Mouse (Mus musculus): Measurements from ENCODE around the gene Git2. TPM values are rescaled to one million over a fixed set of nuclear protein-coding genes. Genes with fewer than 3 reads are reported as not detected.

Gene Git2
- polyA plus RNA-seq, 1 experiment from 2014 or later: 53.1 TPM

DNA sequence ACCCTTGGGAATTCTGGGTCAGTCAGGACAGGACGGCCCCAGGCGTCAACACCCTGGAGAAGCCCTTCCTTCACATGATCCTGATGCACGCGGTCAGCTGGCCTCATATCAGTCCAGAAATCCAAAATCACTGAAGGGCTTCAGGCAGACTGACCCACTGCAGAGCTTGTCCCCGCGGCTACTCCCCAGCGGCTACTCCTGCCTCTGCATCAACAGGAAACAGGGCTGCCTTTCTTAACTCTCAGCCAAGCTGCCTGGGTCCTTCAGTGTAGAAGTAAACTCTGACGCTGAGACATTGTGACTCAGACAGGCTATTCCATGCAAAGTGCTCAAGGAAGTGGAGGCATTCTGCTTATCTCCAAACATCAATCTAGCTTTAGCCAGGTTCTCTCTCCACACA lies 13.3 kb downstream of the Git2 start:
- WGBS: 91% methylated on average over 8 of the region's 8 CpGs
- no peaks in the 10 kb centered on the region for H3K4me1 ChIP-seq (ENCODE audit: control insufficient read depth, insufficient read depth, low read length)
- ATAC-seq (ENCODE audit: low read depth): no peak

DNA sequence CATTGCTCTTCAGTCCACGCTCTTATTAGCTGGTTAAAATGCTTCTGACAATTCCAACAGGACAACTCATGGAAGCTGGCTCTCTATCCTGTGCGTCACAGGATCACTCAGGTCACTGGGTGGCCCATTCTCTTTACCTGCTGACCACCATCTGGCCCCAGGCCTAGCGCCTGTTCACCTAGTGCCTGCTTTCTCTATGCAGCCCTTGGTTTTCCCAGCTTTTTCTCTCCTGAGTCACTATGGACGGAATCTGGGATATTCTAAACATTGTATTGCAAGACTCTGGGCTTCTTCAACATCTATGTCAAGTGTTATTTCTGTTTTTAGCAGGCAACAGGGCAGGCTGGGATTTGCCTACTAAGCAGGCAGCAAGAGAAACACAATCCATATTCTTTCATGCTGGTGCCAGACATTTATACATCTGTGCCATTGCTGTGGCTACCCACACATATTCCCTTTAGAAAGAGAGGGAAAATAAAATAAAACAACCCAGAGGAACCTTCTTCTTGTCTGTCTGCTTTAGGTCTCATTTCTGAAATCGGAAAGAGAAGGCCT lies 15.7 kb downstream of the Git2 start:
- no peak overlapping the region for H3K27ac ChIP-seq (ENCODE audit: low read depth, low read length)
- no peak overlapping the region for H3K4me3 ChIP-seq (ENCODE audit: low read depth, low read length)
- H3K9ac ChIP-seq (replicated peaks; ENCODE audit: low read depth, low read length): no peak overlapping the region
- peaks cover 53% of the 10 kb centered on the region for H3K36me3 ChIP-seq (ENCODE audit: control insufficient read depth, insufficient read depth, low read length)
- no peaks in the 10 kb centered on the region for H3K27me3 ChIP-seq (ENCODE audit: control insufficient read depth, insufficient read depth, low read length)
- no peaks in the 10 kb centered on the region for H3K4me1 ChIP-seq (ENCODE audit: control insufficient read depth, insufficient read depth, low read length)
- H3K4me2 ChIP-seq (ENCODE audit: low read depth, low read length): no peak overlapping the region
- 96% methylated on average over 5 of the region's 5 CpGs for WGBS
- no peaks in the 10 kb centered on the region for H3K9me3 ChIP-seq (ENCODE audit: control insufficient read depth, low read length)
- no peak for ATAC-seq (ENCODE audit: low read depth)

More for the DNA sequence above, 13.3 kb downstream of the Git2 start:
- no peak overlapping the region for H3K4me3 ChIP-seq (ENCODE audit: low read depth, low read length)
- peaks cover 51% of the 10 kb centered on the region for H3K36me3 ChIP-seq (ENCODE audit: control insufficient read depth, insufficient read depth, low read length)
- H3K27ac ChIP-seq (ENCODE audit: low read depth, low read length): no peak overlapping the region
- H3K4me2 ChIP-seq (ENCODE audit: low read depth, low read length): no peak overlapping the region
- no peaks in the 10 kb centered on the region for H3K9me3 ChIP-seq (ENCODE audit: control insufficient read depth, low read length)
- H3K9ac ChIP-seq (replicated peaks; ENCODE audit: low read depth, low read length): no peak overlapping the region
- H3K27me3 ChIP-seq (ENCODE audit: control insufficient read depth, insufficient read depth, low read length): no peaks in the 10 kb centered on the region

DNA sequence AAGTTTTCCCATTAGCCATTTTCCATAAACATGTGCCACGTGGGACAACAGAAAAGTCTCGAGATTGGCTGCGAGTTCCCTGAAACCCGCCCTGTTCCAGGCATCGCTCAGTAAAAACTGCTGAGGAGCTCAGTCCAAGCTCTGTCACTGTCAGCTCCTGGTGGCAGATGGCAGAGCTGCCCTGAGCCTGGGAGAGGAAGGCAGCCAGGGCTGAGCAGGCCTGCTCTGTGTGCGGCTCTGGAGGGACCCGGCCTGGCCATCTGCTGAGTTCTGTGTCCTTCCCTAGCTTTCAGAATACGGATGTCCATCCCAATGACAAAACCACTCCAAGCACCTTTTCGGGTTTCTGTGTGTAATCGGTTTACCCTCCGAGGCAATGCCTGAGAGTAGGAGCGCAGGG lies 21.9 kb downstream of the Git2 start:
- Histone ChIP-seq H3K4me3 (ENCODE audit: low read depth, low read length) (no peak overlapping the region), H3K27me3 (ENCODE audit: control insufficient read depth, insufficient read depth, low read length) (no peaks in the 10 kb centered on the region), H3K27ac (ENCODE audit: low read depth, low read length) (no peak overlapping the region), H3K9me3 (ENCODE audit: control insufficient read depth, low read length) (no peaks in the 10 kb centered on the region), H3K4me1 (ENCODE audit: control insufficient read depth, insufficient read depth, low read length) (no peaks in the 10 kb centered on the region), H3K36me3 (ENCODE audit: control insufficient read depth, insufficient read depth, low read length) (peaks cover 32% of the 10 kb centered on the region), H3K4me2 (ENCODE audit: low read depth, low read length) (no peak overlapping the region), H3K9ac (replicated peaks; ENCODE audit: low read depth, low read length) (no peak overlapping the region)
- 84% methylated on average over 11 of the region's 12 CpGs for WGBS
- no peak for ATAC-seq (ENCODE audit: low read depth)

DNA sequence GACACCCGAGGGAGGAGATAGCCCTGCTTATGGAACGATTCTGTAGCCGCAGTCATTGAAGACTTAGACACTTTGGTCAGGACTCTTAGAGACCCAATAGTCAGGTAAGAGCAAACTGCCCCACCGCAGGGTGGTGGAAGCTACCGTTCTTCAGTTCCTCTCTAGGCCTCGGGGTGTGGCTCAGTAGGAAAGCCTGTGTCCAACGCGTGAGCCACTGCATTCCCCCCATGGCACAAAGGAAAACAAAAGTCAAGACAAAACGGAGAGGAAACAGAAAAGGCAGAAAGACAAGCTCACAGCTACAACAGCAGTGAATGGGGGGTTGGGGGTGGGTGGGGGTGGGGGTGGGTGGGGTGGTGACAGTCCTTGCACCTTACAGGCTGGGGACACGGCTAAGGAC lies 22.9 kb downstream of the Git2 start:
- Histone ChIP-seq H3K27ac (ENCODE audit: low read depth, low read length) (no peak overlapping the region), H3K36me3 (ENCODE audit: control insufficient read depth, insufficient read depth, low read length) (peaks cover 35% of the 10 kb centered on the region; the same call in 1 of the 2 replicates)
- ATAC-seq (ENCODE audit: low read depth): no peak

DNA sequence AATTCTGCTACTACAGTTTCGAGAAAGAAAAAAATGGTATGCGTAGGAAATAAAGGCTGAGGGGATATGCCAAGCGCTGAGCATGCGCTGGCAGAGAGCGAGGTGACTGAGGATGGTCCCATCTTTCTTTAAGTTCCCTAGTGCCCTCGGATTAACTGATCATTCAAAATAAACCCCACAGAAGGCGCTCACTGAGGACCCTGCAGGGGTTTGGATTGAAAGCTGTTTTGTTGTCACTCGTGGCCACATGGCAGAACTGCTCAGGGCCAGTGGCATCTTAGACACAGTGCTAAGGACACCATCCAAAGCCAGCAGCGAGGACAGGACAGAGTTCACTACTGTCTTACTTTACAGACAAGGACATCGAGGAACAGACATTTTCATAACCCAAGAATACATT lies 25.0 kb downstream of the Git2 start:
- H3K9me3 ChIP-seq (ENCODE audit: control insufficient read depth, low read length): no peaks in the 10 kb centered on the region
- no peak overlapping the region for H3K4me3 ChIP-seq (ENCODE audit: low read depth, low read length)
- H3K27me3 ChIP-seq (ENCODE audit: control insufficient read depth, insufficient read depth, low read length): no peaks in the 10 kb centered on the region
- H3K4me2 ChIP-seq (ENCODE audit: low read depth, low read length): no peak overlapping the region
- no peaks in the 10 kb centered on the region for H3K4me1 ChIP-seq (ENCODE audit: control insufficient read depth, insufficient read depth, low read length)
- H3K9ac ChIP-seq (replicated peaks; ENCODE audit: low read depth, low read length): no peak overlapping the region
- H3K27ac ChIP-seq (ENCODE audit: low read depth, low read length): no peak overlapping the region
- no peak for ATAC-seq (ENCODE audit: low read depth)
- 84% methylated on average over 10 of the region's 10 CpGs for WGBS
- H3K36me3 ChIP-seq (ENCODE audit: control insufficient read depth, insufficient read depth, low read length): peaks cover 41% of the 10 kb centered on the region

More for the DNA sequence above, 22.9 kb downstream of the Git2 start:
- H3K4me3 ChIP-seq (ENCODE audit: low read depth, low read length): no peak overlapping the region
- 90% methylated on average over 10 of the region's 10 CpGs for WGBS
- no peak overlapping the region for H3K9ac ChIP-seq (replicated peaks; ENCODE audit: low read depth, low read length)
- no peaks in the 10 kb centered on the region for H3K4me1 ChIP-seq (ENCODE audit: control insufficient read depth, insufficient read depth, low read length)
- H3K4me2 ChIP-seq (ENCODE audit: low read depth, low read length): no peak overlapping the region
- H3K9me3 ChIP-seq (ENCODE audit: control insufficient read depth, low read length): no peaks in the 10 kb centered on the region
- H3K27me3 ChIP-seq (ENCODE audit: control insufficient read depth, insufficient read depth, low read length): no peaks in the 10 kb centered on the region

DNA sequence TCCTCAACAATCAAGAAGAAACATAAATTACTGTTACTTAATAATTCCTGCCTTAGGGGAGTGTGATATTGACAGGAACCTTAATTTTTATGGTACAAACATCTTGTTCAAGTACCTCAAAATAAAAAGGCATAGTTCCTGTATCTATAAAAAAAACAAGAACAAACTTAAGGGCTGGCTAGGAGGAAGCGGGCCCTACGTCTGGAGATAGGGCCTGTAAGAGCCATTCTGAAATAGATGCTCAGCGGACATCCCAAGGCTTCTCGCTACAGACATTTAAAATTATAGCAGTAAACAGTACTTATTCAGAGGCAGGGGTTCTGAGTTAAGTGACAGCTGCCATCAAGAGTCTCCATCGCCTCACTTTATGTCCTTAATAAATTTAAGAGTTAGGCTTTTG lies 27.8 kb downstream of the Git2 start:
- Histone ChIP-seq H3K4me3 (ENCODE audit: low read depth, low read length) (no peak overlapping the region), H3K27me3 (ENCODE audit: control insufficient read depth, insufficient read depth, low read length) (no peaks in the 10 kb centered on the region), H3K4me1 (ENCODE audit: control insufficient read depth, insufficient read depth, low read length) (no peaks in the 10 kb centered on the region), H3K9ac (replicated peaks; ENCODE audit: low read depth, low read length) (no peak overlapping the region), H3K27ac (ENCODE audit: low read depth, low read length) (no peak overlapping the region), H3K9me3 (ENCODE audit: control insufficient read depth, low read length) (no peaks in the 10 kb centered on the region), H3K36me3 (ENCODE audit: control insufficient read depth, insufficient read depth, low read length) (peaks cover 49% of the 10 kb centered on the region), H3K4me2 (ENCODE audit: low read depth, low read length) (no peak overlapping the region)
- ATAC-seq (ENCODE audit: low read depth): no peak
- WGBS: 94% methylated on average over 5 of the region's 5 CpGs

DNA sequence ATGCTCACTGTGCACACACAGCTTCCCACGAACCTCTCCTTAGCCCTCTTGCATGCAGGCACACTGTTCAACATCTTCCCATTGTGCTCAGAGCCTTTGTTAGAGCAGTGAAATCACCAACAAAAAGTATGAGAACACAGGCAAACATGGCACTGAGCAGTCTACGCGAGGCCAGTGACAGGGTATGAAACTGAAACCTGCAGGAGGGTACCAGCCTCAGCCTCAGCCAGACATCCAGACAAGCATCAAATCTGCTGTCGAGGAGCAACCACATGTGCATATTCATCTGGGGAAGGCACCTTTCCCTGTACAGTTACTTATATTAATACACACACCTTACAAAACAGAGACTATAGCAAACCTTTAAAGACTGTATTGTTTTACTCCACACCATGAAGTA lies 28.4 kb downstream of the Git2 start:
- WGBS: 91% methylated on average over 4 of the region's 4 CpGs
- H3K36me3 ChIP-seq (ENCODE audit: control insufficient read depth, insufficient read depth, low read length): peaks cover 54% of the 10 kb centered on the region

DNA sequence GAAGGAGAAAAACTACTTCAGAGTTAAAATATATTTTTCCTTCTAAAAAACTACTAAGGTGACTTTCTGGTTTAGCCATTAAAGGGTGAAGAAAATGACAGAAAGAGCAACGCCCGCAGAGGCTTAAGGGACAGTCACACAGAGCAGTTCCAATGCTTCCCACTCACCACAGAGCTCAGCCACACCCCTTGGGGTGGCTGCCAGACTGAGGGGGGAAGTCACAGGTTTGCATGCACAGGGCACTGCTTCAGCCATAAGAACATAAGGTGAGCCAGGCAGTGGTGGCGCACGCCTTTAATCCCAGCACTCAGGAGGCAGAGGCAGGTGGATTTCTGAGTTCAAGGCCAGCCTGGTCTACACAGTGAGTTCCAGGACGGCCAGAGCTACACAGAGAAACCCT lies 29.7 kb downstream of the Git2 start:
- no peaks in the 10 kb centered on the region for H3K9me3 ChIP-seq (ENCODE audit: control insufficient read depth, low read length)
- no peak overlapping the region for H3K4me2 ChIP-seq (ENCODE audit: low read depth, low read length)
- no peak overlapping the region for H3K27ac ChIP-seq (ENCODE audit: low read depth, low read length)
- H3K9ac ChIP-seq (replicated peaks; ENCODE audit: low read depth, low read length): no peak overlapping the region
- no peak for ATAC-seq (ENCODE audit: low read depth)
- WGBS: 94% methylated on average over 5 of the region's 5 CpGs
- H3K4me3 ChIP-seq (ENCODE audit: low read depth, low read length): no peak overlapping the region
- H3K4me1 ChIP-seq (ENCODE audit: control insufficient read depth, insufficient read depth, low read length): no peaks in the 10 kb centered on the region
- peaks cover 55% of the 10 kb centered on the region for H3K36me3 ChIP-seq (ENCODE audit: control insufficient read depth, insufficient read depth, low read length)
- no peaks in the 10 kb centered on the region for H3K27me3 ChIP-seq (ENCODE audit: control insufficient read depth, insufficient read depth, low read length)

More for the DNA sequence above, 28.4 kb downstream of the Git2 start:
- H3K27me3 ChIP-seq (ENCODE audit: control insufficient read depth, insufficient read depth, low read length): no peaks in the 10 kb centered on the region
- no peak for ATAC-seq (ENCODE audit: low read depth)
- no peak overlapping the region for H3K4me2 ChIP-seq (ENCODE audit: low read depth, low read length)
- no peak overlapping the region for H3K4me3 ChIP-seq (ENCODE audit: low read depth, low read length)
- no peak overlapping the region for H3K9ac ChIP-seq (replicated peaks; ENCODE audit: low read depth, low read length)
- no peak overlapping the region for H3K27ac ChIP-seq (ENCODE audit: low read depth, low read length)
- H3K4me1 ChIP-seq (ENCODE audit: control insufficient read depth, insufficient read depth, low read length): no peaks in the 10 kb centered on the region
- H3K9me3 ChIP-seq (ENCODE audit: control insufficient read depth, low read length): no peaks in the 10 kb centered on the region

DNA sequence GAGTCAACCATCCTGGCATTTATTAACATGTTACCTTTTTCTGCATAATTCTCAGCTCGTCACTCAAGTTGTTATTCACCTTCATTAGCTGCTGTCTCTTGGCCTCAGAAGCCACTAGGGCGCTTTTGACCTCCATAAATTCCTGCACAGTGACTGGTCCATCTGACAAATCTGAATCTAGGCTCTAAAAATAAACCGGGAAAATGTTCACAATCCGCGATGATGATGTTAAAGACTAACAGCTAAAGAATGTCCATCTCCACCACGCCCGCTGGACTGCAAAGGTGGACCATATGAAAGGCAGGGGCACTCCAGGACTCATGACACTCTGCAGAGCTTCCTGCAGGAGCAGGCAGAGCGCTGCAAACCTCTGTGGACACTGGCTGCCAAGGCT lies 31.6 kb downstream of the Git2 start:
- Histone ChIP-seq H3K4me3 (ENCODE audit: low read depth, low read length) (no peak overlapping the region), H3K4me1 (ENCODE audit: control insufficient read depth, insufficient read depth, low read length) (no peaks in the 10 kb centered on the region), H3K4me2 (ENCODE audit: low read depth, low read length) (no peak overlapping the region), H3K27me3 (ENCODE audit: control insufficient read depth, insufficient read depth, low read length) (no peaks in the 10 kb centered on the region), H3K9me3 (ENCODE audit: control insufficient read depth, low read length) (no peaks in the 10 kb centered on the region), H3K27ac (ENCODE audit: low read depth, low read length) (no peak overlapping the region), H3K36me3 (ENCODE audit: control insufficient read depth, insufficient read depth, low read length) (peaks cover 66% of the 10 kb centered on the region), H3K9ac (replicated peaks; ENCODE audit: low read depth, low read length) (no peak overlapping the region)
- ATAC-seq (ENCODE audit: low read depth): no peak
- WGBS: 96% methylated on average over 8 of the region's 8 CpGs

Data from neural tube, embryonic 14.5 days (tissue).